Comparison of ENCODE assay signal across 17 mouse cellular contexts in genomic region chr10:17950761-17951160, GRCm38 (mm10). TPM values are rescaled to one million over a fixed set of nuclear protein-coding genes. Genes with fewer than 3 reads are reported as not detected.
DNase-seq lines count a peak whose midpoint lies in the region; ATAC-seq and TF ChIP-seq lines count a peak whose summit lies in the region.
"Had no signal": no experiment of that assay in that cellular context is flagged by ENCODE, and none has a peak within 500 bp of the region (broad histone marks: within the 10 kb centered on the region; RNA-seq: fewer than 3 reads in every experiment).

No protein-coding gene starts in this region.

- TF ChIP-seq CTCF in spleen, adult 2 months (IDR thresholded peaks at IDR 0.05; ENCODE audit: extremely low read depth, insufficient read depth, insufficient read length, insufficient replicate concordance): no peak

- no peaks in the 10 kb centered on the region for H3K36me3 ChIP-seq in heart, embryonic 15.5 days
- no peaks in the 10 kb centered on the region; the same call in 1 of the 2 replicates for H3K36me3 ChIP-seq in spleen, adult 2 months (ENCODE audit: control insufficient read depth, insufficient read depth, low read length)
- H3K36me3 ChIP-seq: embryonic facial prominence, embryonic 15.5 days; forebrain, embryonic 15.5 days; hindbrain, embryonic 12.5 days; liver, embryonic 15.5 days had no signal

- H3K4me2 ChIP-seq in heart, embryonic 15.5 days: no peak overlapping the region
- H3K4me2 ChIP-seq: embryonic facial prominence, embryonic 15.5 days; forebrain, embryonic 15.5 days; hindbrain, embryonic 12.5 days; liver, embryonic 15.5 days had no signal

- intact Hi-C loops in heart, postnatal 25 days (cut with DNase I): loop anchor here (5.0 kb wide), 1 partner anchor 73 kb away; no protein-coding TSS in a partner anchor

- no peak for TF ChIP-seq POLR2A in spleen, adult 2 months (IDR thresholded peaks at IDR 0.05; ENCODE audit: low read depth, low read length)

- no peaks in the 10 kb centered on the region for H3K27me3 ChIP-seq in heart, embryonic 15.5 days
- no peaks in the 10 kb centered on the region for H3K27me3 ChIP-seq in spleen, adult 2 months (ENCODE audit: control insufficient read depth, insufficient read depth, low read length)
- H3K27me3 ChIP-seq: embryonic facial prominence, embryonic 15.5 days; forebrain, embryonic 15.5 days; hindbrain, embryonic 12.5 days; liver, embryonic 15.5 days had no signal

- no peak overlapping the region for H3K4me3 ChIP-seq in heart, embryonic 15.5 days
- no peak overlapping the region; the same call in 1 of the 2 replicates for H3K4me3 ChIP-seq in spleen, adult 2 months (ENCODE audit: extremely low read depth, insufficient read depth, insufficient read length)
- H3K4me3 ChIP-seq: embryonic facial prominence, embryonic 15.5 days; forebrain, embryonic 15.5 days; hindbrain, embryonic 12.5 days; liver, embryonic 15.5 days had no signal

- WGBS in heart, embryonic 15.5 days: 50% methylated on average over 5 of the region's 5 CpGs
- 26% methylated on average over 5 of the region's 5 CpGs for WGBS in spleen, adult 2 months

- no peak overlapping the region for H3K9ac ChIP-seq in heart, embryonic 15.5 days
- H3K9ac ChIP-seq: embryonic facial prominence, embryonic 15.5 days; forebrain, embryonic 15.5 days; hindbrain, embryonic 12.5 days; liver, embryonic 15.5 days had no signal

- H3K4me1 ChIP-seq in heart, embryonic 15.5 days (replicated peaks): peaks cover 12% of the 10 kb centered on the region
- H3K4me1 ChIP-seq in spleen, adult 2 months (ENCODE audit: control insufficient read depth, insufficient read depth, insufficient read length): peaks cover 9% of the 10 kb centered on the region; the same call in 1 of the 2 replicates

- no peaks in the 10 kb centered on the region for H3K9me3 ChIP-seq in heart, embryonic 15.5 days (replicated peaks)
- H3K9me3 ChIP-seq: embryonic facial prominence, embryonic 15.5 days; forebrain, embryonic 15.5 days; hindbrain, embryonic 12.5 days; liver, embryonic 15.5 days had no signal

- no peak for ATAC-seq in heart, embryonic 15.5 days (replicated peaks; ENCODE audit: insufficient number of reproducible peaks, insufficient read depth, low FRiP score, low read depth)
- no peak for ATAC-seq in cerebellum, adult (ENCODE audit: insufficient number of reproducible peaks, low FRiP score, low TSS enrichment)
- ATAC-seq: forebrain, embryonic 15.5 days; intestine, postnatal 0 days; midbrain, embryonic 16.5 days had no signal

- peak overlapping the region; percentile 14 for H3K27ac ChIP-seq in heart, embryonic 15.5 days
- H3K27ac ChIP-seq in spleen, adult 2 months (ENCODE audit: insufficient read depth, low read length): peak overlapping the region; percentile 71
- H3K27ac ChIP-seq: embryonic facial prominence, embryonic 15.5 days; forebrain, embryonic 15.5 days; hindbrain, embryonic 12.5 days; liver, embryonic 15.5 days; macrophage had no signal

- no peak for DNase-seq in heart, postnatal 25 days (ENCODE audit: low spot score)
- peak in 1 of 2 experiments; percentile 43 for DNase-seq in spleen, adult 2 months (ENCODE audit: low read depth in 1 of 2, low spot score in 2 of 2)
- DNase-seq in spleen, postnatal 4 days (ENCODE audit: low spot score in 2 of 2): no peak
- DNase-seq in layer of hippocampus, postnatal 14 days (ENCODE audit: low spot score in 2 of 2): peak; percentile 18 to 42
- DNase-seq in cerebellum, postnatal 25 days: no peak
- DNase-seq in urinary bladder, adult 2 months (ENCODE audit: low spot score): no peak
- DNase-seq: heart, adult 11 months; kidney, postnatal 14 days had no signal

RNA-seq across cellular contexts. Expression of gene Heca, which starts 2.9 kb away (rescaled TPM):
- polyA plus RNA-seq in heart, embryonic 15.5 days (2015; fragmentation: Nextera tagmentation; extraction: Ambion mirVana): 4.6 and 4.7 TPM in 2 replicates
- total RNA-seq in heart, postnatal 25 days (2021): 10 to 100 TPM; 28.6 to 29.5 TPM
- 25.0 and 31.6 TPM in 2 replicates for polyA plus RNA-seq in spleen, adult 2 months (2012; rRNA removed)
- total RNA-seq in layer of hippocampus, postnatal 14 days (2021): 10 to 100 TPM; 28.0 to 33.0 TPM
- polyA plus RNA-seq in urinary bladder, adult 2 months (2012; rRNA removed): 21.7 and 22.3 TPM in 2 replicates

Comparison
In these comparisons a context has a peak if more than half of its experiments do, and no peak if none do; other contexts are left out.
1. DNase-seq: peak in layer of hippocampus, postnatal 14 days (2 of 2); none in heart, postnatal 25 days (single experiment), spleen, postnatal 4 days (0 of 2), cerebellum, postnatal 25 days (0 of 2) and urinary bladder, adult 2 months (single experiment).